ENCODE assay signal across 8 mouse cellular contexts in the genomic region with DNA sequence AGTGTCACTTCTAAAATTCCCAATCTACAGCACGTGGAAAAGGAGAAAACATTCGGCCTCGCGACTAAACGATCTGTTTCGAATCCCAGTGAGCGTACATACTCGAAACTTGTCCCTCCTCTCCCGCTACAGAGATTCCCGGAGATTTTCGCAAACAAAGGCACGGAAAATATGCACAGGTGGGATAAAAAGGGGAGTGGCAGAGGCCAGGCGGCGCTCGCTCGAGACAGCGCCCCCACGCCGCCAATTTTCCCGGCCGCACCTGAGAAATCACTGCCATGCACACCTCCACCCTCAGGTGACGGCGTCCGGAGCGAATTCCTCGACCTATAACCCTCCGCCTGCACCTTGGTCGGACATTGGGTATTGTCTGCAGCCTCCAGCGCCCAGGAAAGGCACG. TPM values are rescaled to one million over a fixed set of nuclear protein-coding genes. Genes with fewer than 3 reads are reported as not detected.
DNase-seq lines count a peak whose midpoint lies in the region; ATAC-seq and TF ChIP-seq lines count a peak whose summit lies in the region.

No protein-coding gene starts in this region.

- no peak for TF ChIP-seq CTCF in thymus, adult 2 months (IDR thresholded peaks at IDR 0.05; ENCODE audit: borderline replicate concordance, control insufficient read depth, extremely low read depth, insufficient read depth, low read length, poor library complexity)
- TF ChIP-seq CTCF in cortical plate, adult 2 months (IDR thresholded peaks at IDR 0.05; ENCODE audit: extremely low read depth, insufficient read depth, low read length): no peak
- peak; percentile 21 for TF ChIP-seq CTCF in left cerebral cortex, adult 2 months (IDR thresholded peaks at IDR 0.05)

- intact Hi-C loops in heart, postnatal 14 days (cut with DNase I): loop anchor here (2.0 to 5.0 kb wide), 2 partner anchors 60 to 111 kb away; no protein-coding TSS in a partner anchor
- intact Hi-C loops in left cerebral cortex, adult 2 months (cut with DNase I): loop anchor here (2.0 to 5.0 kb wide), 3 partner anchors 51 to 140 kb away; no protein-coding TSS in a partner anchor

- TF ChIP-seq POLR2A in thymus, adult 2 months (IDR thresholded peaks at IDR 0.05; ENCODE audit: control insufficient read depth, extremely low read depth, insufficient read depth, low read length, poor library complexity): no peak
- TF ChIP-seq POLR2A in cortical plate, adult 2 months (IDR thresholded peaks at IDR 0.05; ENCODE audit: extremely low read depth, insufficient read depth, low read length): no peak

- no peaks in the 10 kb centered on the region for H3K36me3 ChIP-seq in thymus, adult 2 months (ENCODE audit: control insufficient read depth, insufficient read depth, low read length)
- H3K36me3 ChIP-seq in stomach, embryonic 15.5 days: no peaks in the 10 kb centered on the region

- ATAC-seq in megakaryocyte, adult 5-6 weeks (ENCODE audit: poor library complexity, severe bottlenecking): 0 out of 2 replicates have a peak, but pooled peaks have one; percentile 3
- 0 out of 2 replicates have a peak, but pooled peaks have one; percentile 5 for ATAC-seq in stomach, embryonic 15.5 days (ENCODE audit: insufficient read depth, low FRiP score, low read depth)

- WGBS in thymus, adult 2 months: 9% methylated on average over 30 of the region's 30 CpGs
- under 1% methylated on average over 30 of the region's 30 CpGs for WGBS in stomach, embryonic 15.5 days

- no peaks in the 10 kb centered on the region for H3K9me3 ChIP-seq in stomach, embryonic 15.5 days

- peak overlapping the region; percentile 68 for H3K4me2 ChIP-seq in stomach, embryonic 15.5 days

- H3K27me3 ChIP-seq in thymus, adult 2 months (ENCODE audit: control insufficient read depth, insufficient read depth, low read length): peaks cover 5% of the 10 kb centered on the region; the same call in 1 of the 2 replicates
- H3K27me3 ChIP-seq in stomach, embryonic 15.5 days (replicated peaks): no peaks in the 10 kb centered on the region

- H3K4me1 ChIP-seq in thymus, adult 2 months (replicated peaks; ENCODE audit: control insufficient read depth, insufficient read depth, low read length): peaks cover 12% of the 10 kb centered on the region
- H3K4me1 ChIP-seq in cortical plate, adult 2 months (ENCODE audit: control insufficient read depth, insufficient read depth, low read length): peaks cover 2% of the 10 kb centered on the region
- H3K4me1 ChIP-seq in stomach, embryonic 15.5 days: peaks cover 8% of the 10 kb centered on the region

- H3K9ac ChIP-seq in stomach, embryonic 15.5 days: peak overlapping the region; percentile 98

- DNase-seq in thymus, adult 2 months: no peak
- DNase-seq in thymus, postnatal 0 days (ENCODE audit: low spot score): no peak
- peak; percentile 24 to 29 for DNase-seq in heart, postnatal 14 days
- DNase-seq in left cerebral cortex, adult 2 months (ENCODE audit: extremely low spot score in 1 of 2, low spot score in 2 of 2): peak; percentile 47 to 52
- DNase-seq in spleen, postnatal 10 days (ENCODE audit: low spot score in 2 of 2): no peak

- no peak overlapping the region for H3K27ac ChIP-seq in thymus, adult 2 months (ENCODE audit: control insufficient read depth, insufficient read depth, low read length)
- peak overlapping the region; percentile 95; the same call in 1 of the 2 replicates for H3K27ac ChIP-seq in cortical plate, adult 2 months (ENCODE audit: insufficient read depth, low read length)
- peak overlapping the region; percentile 34; the same call in 1 of the 2 replicates for H3K27ac ChIP-seq in left cerebral cortex, adult 2 months
- H3K27ac ChIP-seq in stomach, embryonic 15.5 days: peak overlapping the region; percentile 98

- peak overlapping the region; percentile 83 for H3K4me3 ChIP-seq in thymus, adult 2 months (ENCODE audit: control insufficient read depth, insufficient read depth, low read length)
- H3K4me3 ChIP-seq in cortical plate, adult 2 months (ENCODE audit: insufficient read depth, low read length): peak overlapping the region; percentile 84
- peak overlapping the region; percentile 87 for H3K4me3 ChIP-seq in left cerebral cortex, adult 2 months
- H3K4me3 ChIP-seq in stomach, embryonic 15.5 days (replicated peaks): peak overlapping the region; percentile 92

RNA-seq across cellular contexts. Expression of gene Fnbp1l, which starts 1.1 kb away (rescaled TPM):
- polyA plus RNA-seq in thymus, adult 2 months (2012; rRNA removed): 5.2 and 6.4 TPM in 2 replicates
- polyA plus RNA-seq in thymus, postnatal 0 days (2015; fragmentation: Nextera tagmentation; extraction: Ambion mirVana): 6.5 and 7.1 TPM in 2 replicates
- 89.9 and 91.1 TPM in 2 replicates for polyA plus RNA-seq in cortical plate, adult 2 months (2012; rRNA removed)
- total RNA-seq in heart, postnatal 14 days (2021): 10 to 100 TPM; 28.6 to 32.8 TPM
- 100 to 1,000 TPM; 108 TPM for total RNA-seq in left cerebral cortex, adult 2 months (2021)
- total RNA-seq in megakaryocyte, adult 5-6 weeks (2015): 2.5 and 3.4 TPM in 2 replicates
- total RNA-seq in megakaryocyte, adult 5-6 weeks (2017): 4.5 and 6.3 TPM in 2 replicates
- 48.6 and 51.7 TPM in 2 replicates for polyA plus RNA-seq in stomach, embryonic 15.5 days (2015; fragmentation: Nextera tagmentation; extraction: Ambion mirVana)

Comparison
In these comparisons a context has a peak if more than half of its experiments do, and no peak if none do; other contexts are left out.
1. DNase-seq: peak in heart, postnatal 14 days (2 of 2) and left cerebral cortex, adult 2 months (2 of 2); none in thymus, adult 2 months (single experiment), thymus, postnatal 0 days (single experiment) and spleen, postnatal 10 days (0 of 2).
2. Peak in every context shown above with its lines, with median percentiles within 50 percentile points of each other: H3K4me3 ChIP-seq.